Mouse (Mus musculus) spleen, adult 2 months (tissue): Measurements from ENCODE around the gene Gm13695. TPM values are rescaled to one million over a fixed set of nuclear protein-coding genes. Genes with fewer than 3 reads are reported as not detected.
A peak's percentile ranks its signal among the peaks of the same experiment; 100 is the strongest.
"Not testable (repeated sequence)": the region's sequence is repeated elsewhere in the genome, so short reads cannot be mapped to it uniquely, and the experiment has no call there.

Experiments
- DNase-seq, 2 experiments: peaks; one replicate each; pipeline versions ENCODE4 v3.0.0 to v3.0.0-alpha.2; 2012 to 2021; ENCODE audit warnings: low spot score in 2 of 2, low read depth in 1 of 2
- H3K27ac ChIP-seq: fragments of 200-500 bp; 2 replicates; pipeline ENCODE4 v1.5.1; 2012; ENCODE audit warnings: low read length, inconsistent platforms; ENCODE audit not compliant: insufficient read depth
- H3K27me3 ChIP-seq: fragments of 200-500 bp; 2 replicates; pipeline ENCODE4 v1.6.1; 2012; ENCODE audit warnings: mild to moderate bottlenecking, moderate library complexity, low read length, inconsistent platforms; ENCODE audit not compliant: control insufficient read depth, insufficient read depth
- H3K36me3 ChIP-seq: fragments of 200-500 bp; 2 replicates; pipeline ENCODE4 v1.6.1; 2012; ENCODE audit warnings: mild to moderate bottlenecking, low read length, inconsistent platforms; ENCODE audit not compliant: control insufficient read depth, insufficient read depth
- H3K4me1 ChIP-seq: fragments of 200-500 bp; 2 replicates; pipeline ENCODE4 v1.6.1; 2011; ENCODE audit warnings: inconsistent platforms; ENCODE audit not compliant: control insufficient read depth, insufficient read depth, insufficient read length
- H3K4me3 ChIP-seq: fragments of 200-500 bp; 2 replicates; pipeline ENCODE4 v1.5.1; 2011; ENCODE audit warnings: mild to moderate bottlenecking, inconsistent platforms; ENCODE audit not compliant: insufficient read depth, insufficient read length; ENCODE audit errors: extremely low read depth
- CTCF ChIP-seq: fragments of 200-500 bp; IDR thresholded peaks from 2 replicates; pipeline ENCODE4 v1.5.1; 2011; ENCODE audit warnings: mild to moderate bottlenecking, inconsistent platforms; ENCODE audit not compliant: insufficient read depth, insufficient read length, insufficient replicate concordance; ENCODE audit errors: extremely low read depth
- POLR2A ChIP-seq: fragments of 200-500 bp; IDR thresholded peaks from 2 replicates; pipeline ENCODE4 v1.6.1; 2011; ENCODE audit warnings: low read depth, low read length, inconsistent platforms
- WGBS: fragments of 180-500 bp; shearing (Covaris S2); methylation state at CpG from one replicate; pipeline ENCODE4 v1.1.7; 2018; 5-methylcytosine and 5-hydroxymethylcytosine counted together
- polyA plus RNA-seq: library from polyadenylated mRNA; depleted of rRNA; stranded (reverse); fragments of >200 nt; gene quantifications from 2 replicates; pipeline ENCODE4 v1.2.3, GENCODE M21; 2012

The Gm13695 gene
- polyA plus RNA-seq, 1 experiment = not detected

- not testable (repeated sequence) for H3K36me3 ChIP-seq
Observed at GRCm38 (mm10) chr2:83990253-83990652, 23.1 kb downstream of the Gm13695 start, which contains the start of gene Gm13691. Gm13691 (plus strand) TSS chr2:83990553.

GRCm38 (mm10) chr2:83993639-83994255, 26.6 kb downstream of the Gm13695 start:
- peak; percentile 4 to 61 for DNase-seq
- not testable (repeated sequence) for H3K27ac ChIP-seq, H3K4me3 ChIP-seq, H3K4me1 ChIP-seq, H3K27me3 ChIP-seq, H3K36me3 ChIP-seq
- 1% methylated on average over 8 of the region's 9 CpGs for WGBS

More at GRCm38 (mm10) chr2:83990253-83990652, 23.1 kb downstream of the Gm13695 start, which contains the start of gene Gm13691:
- not testable (repeated sequence) for H3K4me1 ChIP-seq, H3K27me3 ChIP-seq, H3K27ac ChIP-seq, H3K4me3 ChIP-seq, DNase-seq
- no CpG with 5 or more reads among the region's 6 CpGs for WGBS

DNA sequence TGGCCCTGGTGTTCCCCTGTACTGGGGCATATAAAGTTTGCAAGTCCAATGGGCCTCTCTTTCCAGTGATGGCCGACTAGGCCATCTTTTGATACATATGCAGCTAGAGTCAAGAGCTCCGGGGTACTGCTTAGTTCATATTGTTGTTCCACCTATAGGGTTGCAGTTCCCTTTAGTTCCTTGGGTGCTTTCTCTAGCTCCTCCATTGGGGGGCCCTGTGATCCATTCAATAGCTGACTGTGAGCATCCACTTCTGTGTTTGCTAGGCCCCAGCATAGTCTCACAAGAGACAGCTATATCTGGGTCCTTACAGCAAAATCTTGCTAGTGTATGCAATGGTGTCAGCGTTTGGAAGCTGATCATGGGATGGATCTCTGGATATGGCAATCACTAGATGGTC, 27.4 kb downstream of the Gm13695 start:
- H3K4me3 ChIP-seq, H3K27me3 ChIP-seq, DNase-seq, H3K27ac ChIP-seq, H3K36me3 ChIP-seq, H3K4me1 ChIP-seq: not testable (repeated sequence)
- WGBS = 32% methylated on average over 3 of the region's 3 CpGs

DNA sequence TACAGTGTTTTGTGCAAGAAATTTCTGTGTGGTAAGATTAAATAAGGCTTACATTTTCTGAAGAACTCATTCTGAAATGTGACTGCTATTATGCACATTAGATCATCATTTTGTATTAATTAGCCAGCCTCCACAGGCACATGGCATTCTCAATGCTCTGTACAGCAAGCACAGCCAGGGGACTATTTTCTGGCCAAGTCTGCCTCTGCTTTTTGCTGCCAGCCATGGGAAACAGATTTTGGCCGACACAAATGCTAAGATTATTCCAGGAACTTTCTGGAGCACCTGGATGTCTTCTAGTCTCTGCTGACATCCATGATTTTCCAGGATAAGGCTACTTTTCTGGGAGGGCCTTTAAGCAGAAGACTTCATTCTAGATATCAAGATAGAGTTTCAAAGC, 41.8 kb downstream of the Gm13695 start:
- Histone ChIP-seq H3K27me3 (no peaks in the 10 kb centered on the region), H3K4me1 (no peaks in the 10 kb centered on the region), H3K4me3 (no peak overlapping the region), H3K36me3 (no peaks in the 10 kb centered on the region), H3K27ac (no peak overlapping the region)
- TF ChIP-seq CTCF = no peak
- no peak for TF ChIP-seq POLR2A
- 70% methylated on average over 1 of the region's 1 CpGs for WGBS
- no peak for DNase-seq

- no peak for TF ChIP-seq CTCF
- TF ChIP-seq POLR2A = no peak
- Histone ChIP-seq H3K36me3 (no peaks in the 10 kb centered on the region), H3K27ac (no peak overlapping the region), H3K27me3 (no peaks in the 10 kb centered on the region), H3K4me3 (no peak overlapping the region), H3K4me1 (no peaks in the 10 kb centered on the region)
- DNase-seq = no peak
- WGBS = 24% methylated on average over 3 of the region's 3 CpGs
Observed at GRCm38 (mm10) chr2:84009818-84010217, 42.7 kb downstream of the Gm13695 start.

DNA sequence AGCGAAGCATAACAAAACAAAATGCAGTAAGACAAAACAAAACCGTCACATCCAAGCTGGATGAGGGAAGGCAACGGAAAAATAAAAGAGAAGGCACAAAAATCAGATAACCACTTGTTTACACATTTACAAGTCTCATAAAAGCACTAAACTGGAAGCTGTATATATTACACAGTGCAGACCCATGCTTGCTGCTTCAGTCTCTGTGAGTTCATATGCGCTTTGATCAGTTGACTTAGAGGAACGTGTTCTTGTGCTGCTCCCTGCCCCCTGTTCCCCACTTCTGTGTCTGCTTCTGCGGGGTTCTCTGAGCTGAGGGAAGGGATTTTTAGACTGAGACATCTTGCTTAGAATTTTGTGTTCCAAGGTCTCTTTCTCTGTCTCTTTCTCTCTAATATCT, 47.5 kb downstream of the Gm13695 start:
- Histone ChIP-seq H3K27me3 (no peaks in the 10 kb centered on the region), H3K36me3 (no peaks in the 10 kb centered on the region), H3K27ac (no peak overlapping the region), H3K4me1 (peaks cover 3% of the 10 kb centered on the region; the same call in 1 of the 2 replicates), H3K4me3 (no peak overlapping the region)
- no peak for TF ChIP-seq CTCF
- no peak for TF ChIP-seq POLR2A
- WGBS = 75% methylated on average over 6 of the region's 6 CpGs
- DNase-seq = no peak

- not testable (repeated sequence) for H3K36me3 ChIP-seq, H3K4me1 ChIP-seq, H3K27me3 ChIP-seq, H3K27ac ChIP-seq, H3K4me3 ChIP-seq
- 72% methylated on average over 5 of the region's 5 CpGs for WGBS
- DNase-seq = peak in 1 of 2 experiments; percentile 26
Observed at GRCm38 (mm10) chr2:84016291-84016690, 49.2 kb downstream of the Gm13695 start.
